Mouse (Mus musculus): ENCODE results near the gene Olfr819. TPM values are rescaled to one million over a fixed set of nuclear protein-coding genes. Genes with fewer than 3 reads are reported as not detected.
"Not testable (repeated sequence)": the region's sequence is repeated elsewhere in the genome, so short reads cannot be mapped to it uniquely, and the experiment has no call there.

Gene Olfr819
- total RNA-seq (2021), result not detected
- long read RNA-seq, result 0 reads

- not testable (repeated sequence) for DNase-seq (ENCODE audit: low spot score in 2 of 2)
These were observed at the start of gene Olfr819 for GRCm38 (mm10) chr10:129967166-129967565. Gene Olfr819, minus strand, starts transcription at chr10:129967266.

GRCm38 (mm10) chr10:130012321-130012720, 45.3 kb upstream of the Olfr819 start, which contains the start of gene Olfr820:
Gene Olfr820, plus strand, starts transcription at chr10:130012621.
- DNase-seq (ENCODE audit: low spot score in 2 of 2), result no peak

GRCm38 (mm10) chr10:130005366-130005765, 38.3 kb upstream of the Olfr819 start:
- DNase-seq (ENCODE audit: low spot score in 2 of 2), result not testable (repeated sequence)

GRCm38 (mm10) chr10:130004104-130004503, 37.0 kb upstream of the Olfr819 start:
- not testable (repeated sequence) for DNase-seq (ENCODE audit: low spot score in 2 of 2)

- not testable (repeated sequence) for DNase-seq (ENCODE audit: low spot score in 2 of 2)
These were observed 17.9 kb upstream of the Olfr819 start, which contains the start of gene Gm10310 for GRCm38 (mm10) chr10:129984962-129985361. Gene Gm10310, minus strand, starts transcription at chr10:129985062.

GRCm38 (mm10) chr10:129981867-129982266, 14.8 kb upstream of the Olfr819 start:
- not testable (repeated sequence) for DNase-seq (ENCODE audit: low spot score in 2 of 2)

GRCm38 (mm10) chr10:129976040-129976439, 9.0 kb upstream of the Olfr819 start, which contains the start of gene Olfr247:
Gene Olfr247, minus strand, starts transcription at chr10:129976140.
- not testable (repeated sequence) for DNase-seq (ENCODE audit: low spot score in 2 of 2)

- DNase-seq (ENCODE audit: low spot score in 2 of 2), result not testable (repeated sequence)
These were observed 5.9 kb upstream of the Olfr819 start for GRCm38 (mm10) chr10:129972994-129973393.

GRCm38 (mm10) chr10:129966232-129966631, 834 bp downstream of the Olfr819 start:
- not testable (repeated sequence) for DNase-seq (ENCODE audit: low spot score in 2 of 2)

- DNase-seq (ENCODE audit: low spot score in 2 of 2), result no peak
These were observed 18.1 kb downstream of the Olfr819 start, which contains the start of gene Olfr818 for GRCm38 (mm10) chr10:129949000-129949399. Gene Olfr818, minus strand, starts transcription at chr10:129949100.

- DNase-seq (ENCODE audit: low spot score in 2 of 2), result no peak
These were observed 51.6 kb downstream of the Olfr819 start, which contains the start of gene Olfr816 for GRCm38 (mm10) chr10:129915497-129915896. Gene Olfr816, minus strand, starts transcription at chr10:129915597.

Other genes with a start within 250 kb of the Olfr819 start
- not detected for gene Olfr805, start 237.9 kb downstream of the Olfr819 start, total RNA-seq (2021)
- gene Olfr806, start 225.3 kb downstream of the Olfr819 start, total RNA-seq (2021), result not detected
- gene Olfr807, start 209.5 kb downstream of the Olfr819 start, total RNA-seq (2021), result not detected
- not detected for gene Olfr808, start 201.8 kb downstream of the Olfr819 start, total RNA-seq (2021)
- gene Olfr809, start 192.6 kb downstream of the Olfr819 start, total RNA-seq (2021), result not detected
- not detected for gene Olfr810, start 172.3 kb downstream of the Olfr819 start, total RNA-seq (2021)
- gene Olfr811, start 162.9 kb downstream of the Olfr819 start, total RNA-seq (2021), result not detected
- gene Olfr812, start 121.2 kb downstream of the Olfr819 start, total RNA-seq (2021), result not detected
- gene Olfr813, start 111.9 kb downstream of the Olfr819 start, total RNA-seq (2021), result not detected
- gene Olfr814, start 87.4 kb downstream of the Olfr819 start, total RNA-seq (2021), result not detected
- not detected for gene Olfr815, start 61.4 kb downstream of the Olfr819 start, total RNA-seq (2021)
- not detected for gene Olfr816, start 51.7 kb downstream of the Olfr819 start, total RNA-seq (2021)
- not detected for gene Olfr818, start 18.2 kb downstream of the Olfr819 start, total RNA-seq (2021)
- gene Olfr247, start 8.9 kb upstream of the Olfr819 start, total RNA-seq (2021), result not detected
- not detected for gene Gm10310, start 17.8 kb upstream of the Olfr819 start, total RNA-seq (2021)
- not detected for gene Olfr820, start 45.4 kb upstream of the Olfr819 start, total RNA-seq (2021)
- gene Olfr821, start 63.1 kb upstream of the Olfr819 start, total RNA-seq (2021), result not detected
- gene Olfr822, start 103.9 kb upstream of the Olfr819 start, total RNA-seq (2021), result not detected
- gene Olfr823, start 148.1 kb upstream of the Olfr819 start, total RNA-seq (2021), result not detected
- not detected for gene Olfr824, start 162.7 kb upstream of the Olfr819 start, total RNA-seq (2021)
- not detected for gene Olfr825, start 199.5 kb upstream of the Olfr819 start, total RNA-seq (2021)
- gene Olfr826, start 216.9 kb upstream of the Olfr819 start, total RNA-seq (2021), result not detected
- gene Olfr827, start 247.1 kb upstream of the Olfr819 start, total RNA-seq (2021), result not detected

Measured in layer of hippocampus, adult 18-20 months (tissue).